Mouse (Mus musculus): ENCODE measurements at regions not wholly inside any gene's neighbourhood (a gene's known extent, or its start where the extent isn't known, plus 50 kb on each side); places are given as distances from the start of the nearest gene placed in this dataset.
"Not testable (repeated sequence)": the region's sequence is repeated elsewhere in the genome, so short reads cannot be mapped to it uniquely, and the experiment has no call there.

- not testable (repeated sequence) for DNase-seq (ENCODE audit: low read depth)
Observed at GRCm38 (mm10) chr17:13590240-13590837, 170.0 kb upstream of the Afdn start.
